Mouse (Mus musculus) monocyte, adult 5-6 weeks (primary cell): Measurements from ENCODE around the gene Yju2. TPM values are rescaled to one million over a fixed set of nuclear protein-coding genes. Genes with fewer than 3 reads are reported as not detected.

Source experiments
- ATAC-seq: fragments of 153-309, 156-312 bp; replicated peaks from 2 replicates; pipeline ENCODE4 v1.8.0; 2017; ENCODE audit warnings: mild to moderate bottlenecking; ENCODE audit not compliant: low TSS enrichment, insufficient number of reproducible peaks, severe bottlenecking, poor library complexity, low FRiP score
- total RNA-seq: library from RNA; stranded (forward); fragments of 200-1000, 200-491, 200-594 nt; gene quantifications from 3 replicates; pipeline ENCODE4 v1.2.3, GENCODE M21; 2017

Yju2 gene
- total RNA-seq, 1 experiment from 2014 or later, result 14.7 TPM

- no peak for ATAC-seq
Measured at GRCm38 (mm10) chr17:55957726-55958583, 944 bp upstream of the Yju2 start.

- no peak for ATAC-seq
Measured at GRCm38 (mm10) chr17:55958584-55958886, 364 bp upstream of the Yju2 start.

- no peak for ATAC-seq
Measured at GRCm38 (mm10) chr17:55959946-55960740, 1.2 kb downstream of the Yju2 start.

- ATAC-seq, result no peak
Measured at GRCm38 (mm10) chr17:55960791-55961190, 1.9 kb downstream of the Yju2 start.

GRCm38 (mm10) chr17:55961631-55962030 is 2.7 kb downstream of the Yju2 start:
- no peak for ATAC-seq

GRCm38 (mm10) chr17:55963171-55963570 is 4.3 kb downstream of the Yju2 start:
- ATAC-seq, result no peak

- ATAC-seq, result no peak
Measured at GRCm38 (mm10) chr17:55964496-55964895, 5.6 kb downstream of the Yju2 start.

- no peak for ATAC-seq
Measured at GRCm38 (mm10) chr17:55964996-55965395, 6.1 kb downstream of the Yju2 start.

GRCm38 (mm10) chr17:55967186-55967585 is 8.3 kb downstream of the Yju2 start:
- no peak for ATAC-seq

GRCm38 (mm10) chr17:55968210-55968609 is 9.3 kb downstream of the Yju2 start:
- ATAC-seq, result no peak

- no peak for ATAC-seq
Measured at GRCm38 (mm10) chr17:55969560-55969959, 10.7 kb downstream of the Yju2 start.

GRCm38 (mm10) chr17:55969966-55970891 is 11.3 kb downstream of the Yju2 start, which contains the start of gene Shd:
Gene Shd, plus strand, starts transcription at chr17:55970467.
- ATAC-seq, result no peak

GRCm38 (mm10) chr17:55971453-55971852 is 12.6 kb downstream of the Yju2 start:
- ATAC-seq, result no peak

- ATAC-seq, result peak; percentile 69; the same call in 1 of the 2 replicates
Measured at GRCm38 (mm10) chr17:55976255-55976862, 17.5 kb downstream of the Yju2 start.

- ATAC-seq, result no peak
Measured at GRCm38 (mm10) chr17:55977301-55977700, 18.4 kb downstream of the Yju2 start.

GRCm38 (mm10) chr17:55986030-55986961 is 27.4 kb downstream of the Yju2 start, which contains the start of gene Fsd1:
Gene Fsd1, plus strand, starts transcription at chr17:55986509.
- no peak for ATAC-seq

GRCm38 (mm10) chr17:55990278-55990898 is 31.5 kb downstream of the Yju2 start:
- ATAC-seq, result no peak
